Mouse (Mus musculus) stomach, postnatal 0 days (tissue): ENCODE measurements around the gene Psmd4. TPM values are rescaled to one million over a fixed set of nuclear protein-coding genes. Genes with fewer than 3 reads are reported as not detected.

Experiments used
- ATAC-seq: fragments of 200-750 bp; cut with Nextera tagmentation; 2 replicates; pipeline ENCODE4 v1.8.0; 2017; ENCODE audit not compliant: low FRiP score, low TSS enrichment
- DNase-seq: peaks from one replicate; pipeline ENCODE4 v3.0.0-alpha.2; 2016; ENCODE audit warnings: low spot score
- H3K27ac ChIP-seq: fragments of 300-500 bp; sonication (generic); replicated peaks from 2 replicates; pipeline ENCODE4 v1.5.1; 2014; ENCODE audit warnings: mild to moderate bottlenecking, control low read depth
- H3K27me3 ChIP-seq: fragments of 300-500 bp; sonication (generic); 2 replicates; pipeline ENCODE4 v1.6.1; 2014; ENCODE audit warnings: low read length; ENCODE audit not compliant: control insufficient read depth, insufficient read depth
- H3K36me3 ChIP-seq: fragments of 300-500 bp; sonication (generic); 2 replicates; pipeline ENCODE4 v1.6.1; 2014; ENCODE audit warnings: low read length, mixed read lengths; ENCODE audit not compliant: control insufficient read depth, insufficient read depth
- H3K4me1 ChIP-seq: fragments of 300-500 bp; sonication (generic); replicated peaks from 2 replicates; pipeline ENCODE4 v1.6.1; 2014; ENCODE audit warnings: antibody characterized with exemption; ENCODE audit not compliant: control insufficient read depth, insufficient read depth
- H3K4me2 ChIP-seq: fragments of 300-500 bp; sonication (generic); replicated peaks from 2 replicates; pipeline ENCODE4 v1.6.1; 2014; ENCODE audit warnings: low read depth, mild to moderate bottlenecking, control low read depth, moderate library complexity
- H3K4me3 ChIP-seq: fragments of 300-500 bp; sonication (generic); 2 replicates; pipeline ENCODE4 v1.5.1; 2014; ENCODE audit warnings: low read depth, low read length, control low read depth
- H3K9ac ChIP-seq: fragments of 300-500 bp; sonication (generic); 2 replicates; pipeline ENCODE4 v1.6.1; 2014; ENCODE audit warnings: mild to moderate bottlenecking, low read length, control low read depth, mixed read lengths
- H3K9me3 ChIP-seq: fragments of 300-500 bp; sonication (generic); 2 replicates; pipeline ENCODE4 v1.6.1; 2016; ENCODE audit warnings: low read length; ENCODE audit not compliant: control insufficient read depth
- CTCF ChIP-seq: IDR thresholded peaks from 2 replicates; pipeline ENCODE4 v1.5.1; 2016; ENCODE audit warnings: antibody characterized with exemption, low read depth, mild to moderate bottlenecking, moderate library complexity
- EP300 ChIP-seq: optimal IDR thresholded peaks from 2 replicates; pipeline ENCODE3; 2016; ENCODE audit warnings: antibody characterized with exemption
- WGBS: fragments of 180-500 bp; shearing (Covaris S2); extraction: QIAGEN DNeasy Blood & Tissue Kit; methylation state at CpG from one replicate; pipeline ENCODE4 v1.1.7; 2014; 5-methylcytosine and 5-hydroxymethylcytosine counted together
- polyA plus RNA-seq: library from polyadenylated mRNA; unstranded; fragments of >200 nt; fragmentation: Nextera tagmentation; extraction: Ambion mirVana; gene quantifications from 2 replicates; pipeline ENCODE4 v1.2.1, GENCODE M21; 2015

Psmd4 gene
- polyA plus RNA-seq, 1 experiment from 2014 or later, result 171 TPM

DNA sequence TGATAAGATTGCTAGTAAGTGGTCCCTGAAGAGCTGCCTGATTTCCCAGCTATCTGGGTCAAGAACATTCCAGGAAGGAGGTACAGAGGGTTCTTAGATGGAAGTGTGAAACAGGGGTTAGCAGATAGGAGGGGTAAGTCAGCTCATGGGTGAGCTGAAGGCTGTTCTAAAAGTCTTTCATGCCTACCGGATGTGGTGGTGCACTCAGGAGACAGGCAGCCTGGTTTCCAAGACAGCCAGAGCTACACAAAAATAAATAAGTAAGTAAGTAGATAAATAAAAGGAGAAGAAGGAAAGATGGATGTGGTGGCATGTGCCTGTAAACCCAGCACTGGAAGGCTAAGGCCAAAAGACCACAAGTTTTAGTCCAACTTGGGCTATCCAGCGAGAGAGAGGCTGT, 23.7 kb downstream of the Psmd4 start:
- Histone ChIP-seq H3K4me3 (no peak overlapping the region), H3K27ac (no peak overlapping the region), H3K9ac (no peak overlapping the region), H3K9me3 (no peaks in the 10 kb centered on the region), H3K36me3 (no peaks in the 10 kb centered on the region), H3K4me1 (peaks cover 2% of the 10 kb centered on the region; the same call in 1 of the 2 replicates), H3K4me2 (no peak overlapping the region), H3K27me3 (no peaks in the 10 kb centered on the region)
- ATAC-seq (no peak), DNase-seq (no peak)
- TF ChIP-seq CTCF (no peak), EP300 (no peak)
- WGBS, result 82% methylated on average over 2 of the region's 2 CpGs

DNA sequence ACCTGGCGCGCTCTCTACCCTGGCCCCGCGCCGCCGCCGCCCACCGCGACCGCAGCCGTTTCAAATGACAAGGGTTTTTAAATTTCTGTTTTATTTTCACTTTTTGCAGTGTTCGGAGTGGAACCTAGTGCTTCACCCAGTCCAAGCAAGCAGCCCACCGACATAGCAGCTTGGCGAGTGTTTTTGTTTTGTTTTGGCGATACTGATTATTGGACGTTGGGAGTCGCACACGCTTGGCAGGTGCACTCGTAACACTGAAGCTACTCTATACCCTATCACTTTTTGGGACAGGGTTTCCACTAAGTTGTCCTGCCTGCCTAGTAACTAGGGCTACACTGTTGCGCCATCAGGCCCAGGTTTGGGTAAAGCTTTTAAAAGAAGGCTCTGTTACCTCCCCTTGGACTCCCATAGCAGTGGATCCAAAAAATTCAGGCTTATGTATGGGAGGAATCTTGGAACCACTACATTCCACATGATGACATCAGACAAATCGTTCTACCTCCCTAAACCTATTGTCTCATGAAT, 25.8 kb downstream of the Psmd4 start:
- 4% methylated on average over 21 of the region's 21 CpGs for WGBS
- no peak for TF ChIP-seq EP300
- no peak for TF ChIP-seq CTCF
- Histone ChIP-seq H3K27me3 (no peaks in the 10 kb centered on the region), H3K4me2 (peak overlapping the region; percentile 70), H3K27ac (peak overlapping the region; percentile 98), H3K9me3 (no peaks in the 10 kb centered on the region), H3K4me1 (peaks cover 2% of the 10 kb centered on the region; the same call in 1 of the 2 replicates), H3K9ac (peak overlapping the region; percentile 62), H3K36me3 (peaks cover 4% of the 10 kb centered on the region; the same call in 1 of the 2 replicates), H3K4me3 (peak overlapping the region; percentile 82)
- DNase-seq (no peak), ATAC-seq (no peak)

DNA sequence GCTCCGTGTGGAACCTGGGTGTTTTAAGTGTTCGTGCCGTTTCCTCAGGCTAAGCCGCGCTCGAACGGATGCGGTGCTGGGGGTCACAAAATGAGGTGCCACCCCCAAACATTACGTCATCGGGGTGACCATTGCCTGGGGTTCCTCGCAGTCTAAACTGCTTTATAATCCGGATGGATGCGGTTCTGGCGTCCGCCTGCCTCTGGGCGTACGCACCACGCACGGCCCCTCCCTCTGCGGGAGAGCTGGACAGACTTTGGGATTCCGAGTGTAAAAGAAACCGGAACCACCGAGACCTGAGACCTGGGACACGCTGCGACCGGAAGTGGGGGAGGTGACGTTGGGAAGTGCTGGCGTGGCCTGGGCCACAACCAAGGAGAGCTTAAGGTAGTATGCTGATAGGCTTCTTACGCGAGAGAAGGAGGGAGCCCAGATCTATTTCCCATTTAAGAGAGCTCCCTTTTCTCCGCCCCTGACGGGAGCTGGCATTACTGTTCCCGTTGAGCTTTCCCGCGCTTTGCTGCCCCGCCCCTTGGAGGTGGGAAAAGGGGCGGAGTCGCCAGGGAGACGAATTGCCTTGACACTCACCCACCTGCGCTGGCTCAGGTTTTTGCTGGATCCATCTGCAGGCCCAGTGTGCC, 26.4 kb downstream of the Psmd4 start:
- Histone ChIP-seq H3K4me2 (peak overlapping the region; percentile 70), H3K9ac (peak overlapping the region; percentile 62)

DNA sequence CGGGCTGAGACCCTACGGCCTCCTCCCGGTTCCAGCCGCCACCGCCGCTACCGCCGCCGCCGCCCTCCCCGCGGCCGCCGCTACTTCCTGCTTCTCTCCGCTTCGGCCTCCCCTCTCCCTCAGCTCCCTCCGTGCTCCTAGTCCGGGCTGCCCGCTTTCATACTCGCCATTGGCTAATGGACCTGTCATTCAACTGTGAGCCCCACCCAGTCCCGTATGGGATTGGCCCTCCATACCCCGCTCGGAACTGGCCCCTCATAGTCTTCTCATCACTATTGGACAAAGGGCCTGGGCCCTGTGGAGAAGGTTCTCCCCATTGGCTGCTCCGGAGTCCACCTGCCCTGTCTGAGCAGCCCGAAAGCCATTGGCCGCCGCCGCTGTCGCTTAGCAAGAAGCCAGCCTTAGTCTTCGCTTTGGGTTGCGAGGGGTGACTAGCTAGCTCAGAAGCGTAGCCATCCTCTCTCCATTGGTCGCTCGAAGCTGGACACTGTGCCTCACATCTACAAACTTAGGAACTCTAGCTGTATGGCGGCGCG, 27.0 kb downstream of the Psmd4 start, which contains the start of gene Zfp687:
Zfp687 (minus strand) TSS at position 112 of the 536 bp plus-strand sequence.
- peak; percentile 97 for DNase-seq
- Histone ChIP-seq H3K4me1 (peaks cover 2% of the 10 kb centered on the region; the same call in 1 of the 2 replicates), H3K27me3 (no peaks in the 10 kb centered on the region), H3K9me3 (no peaks in the 10 kb centered on the region), H3K4me3 (peak within 1 kb of the TSS; percentile 82), H3K36me3 (peaks cover 12% of the 10 kb centered on the region), H3K9ac (peak within 1 kb of the TSS; percentile 88), H3K4me2 (peak within 1 kb of the TSS; percentile 90), H3K27ac (peak within 1 kb of the TSS; percentile 98)
- under 1% methylated on average over 33 of the region's 37 CpGs for WGBS
- ATAC-seq, result peak; percentile 99
- TF ChIP-seq CTCF (no peak), EP300 (peak; percentile 84)

More for the DNA sequence above, 26.4 kb downstream of the Psmd4 start:
- Histone ChIP-seq H3K27me3 (no peaks in the 10 kb centered on the region), H3K27ac (peak overlapping the region; percentile 98), H3K9me3 (no peaks in the 10 kb centered on the region), H3K4me3 (peak overlapping the region; percentile 82), H3K36me3 (peaks cover 8% of the 10 kb centered on the region), H3K4me1 (peaks cover 2% of the 10 kb centered on the region; the same call in 1 of the 2 replicates)
- TF ChIP-seq CTCF (no peak; the same call in 1 of the 2 replicates), EP300 (no peak)
- peak; percentile 98 for DNase-seq
- under 1% methylated on average over 40 of the region's 40 CpGs for WGBS
- peak; percentile 87 for ATAC-seq

DNA sequence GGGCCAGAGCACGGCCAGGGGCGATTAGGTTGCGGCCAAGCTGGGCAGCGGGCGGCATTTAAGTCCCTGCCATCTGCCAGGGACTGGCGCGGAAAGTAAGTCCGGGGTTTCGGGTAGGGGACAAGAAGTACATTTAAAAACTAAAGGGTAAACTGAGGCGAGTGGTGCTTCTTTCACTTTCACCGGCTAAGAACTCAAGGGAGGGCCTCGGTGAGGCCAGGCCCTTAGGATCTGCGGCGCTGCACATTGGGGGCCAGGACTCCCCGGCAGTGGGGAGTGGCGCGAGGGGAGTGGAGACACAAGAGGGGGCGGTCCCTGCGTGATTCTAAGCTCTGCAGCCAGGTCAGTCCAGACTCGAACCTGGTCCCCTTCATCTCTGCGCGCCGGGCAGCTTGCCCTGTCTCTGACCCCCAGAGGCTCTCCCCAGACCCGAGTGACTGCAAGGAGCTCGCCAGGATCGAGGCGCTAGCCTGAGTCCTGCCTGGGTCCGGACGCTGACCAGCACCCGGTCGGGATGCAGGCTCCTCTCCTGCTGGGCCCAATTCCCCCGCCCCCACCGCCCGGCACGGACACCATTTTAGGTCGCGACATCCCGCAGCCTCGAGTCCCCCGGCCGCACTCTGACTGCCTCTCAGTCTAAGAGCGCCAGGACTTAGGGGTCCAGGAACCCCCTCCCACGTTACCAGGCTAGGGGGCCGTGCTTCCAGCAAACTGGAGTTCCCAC, 27.8 kb downstream of the Psmd4 start:
- TF ChIP-seq EP300 (no peak), CTCF (no peak)
- H3K9me3 ChIP-seq, result no peaks in the 10 kb centered on the region
- H3K27ac ChIP-seq, result peak overlapping the region; percentile 98
- peak overlapping the region; percentile 90 for H3K4me2 ChIP-seq
- H3K27me3 ChIP-seq, result no peaks in the 10 kb centered on the region
- peak overlapping the region; percentile 82 for H3K4me3 ChIP-seq
- H3K36me3 ChIP-seq, result peaks cover 18% of the 10 kb centered on the region
- ATAC-seq (peak; percentile 0; the same call in 1 of the 2 replicates), DNase-seq (peak; percentile 71)
- H3K4me1 ChIP-seq, result peaks cover 2% of the 10 kb centered on the region; the same call in 1 of the 2 replicates
- WGBS, result under 1% methylated on average over 43 of the region's 44 CpGs
- H3K9ac ChIP-seq, result peak overlapping the region; percentile 88
